Mouse (Mus musculus) intestine, embryonic 15.5 days (tissue): ENCODE measurements around the gene Agap1. TPM values are rescaled to one million over a fixed set of nuclear protein-coding genes. Genes with fewer than 3 reads are reported as not detected.

Experiments used
- ATAC-seq: fragments of 200-750 bp; cut with Nextera tagmentation; 2 replicates; pipeline ENCODE4 v1.8.0; 2017; ENCODE audit warnings: moderate TSS enrichment, moderate library complexity
- H3K27ac ChIP-seq: fragments of 300-500 bp; sonication (generic); 2 replicates; pipeline ENCODE4 v1.5.1; 2015; ENCODE audit warnings: mild to moderate bottlenecking, inconsistent platforms
- H3K27me3 ChIP-seq: fragments of 300-500 bp; sonication (generic); replicated peaks from 2 replicates; pipeline ENCODE4 v1.6.1; 2015; ENCODE audit warnings: inconsistent platforms
- H3K36me3 ChIP-seq: fragments of 300-500 bp; sonication (generic); 2 replicates; pipeline ENCODE4 v1.6.1; 2015; ENCODE audit warnings: inconsistent platforms
- H3K4me1 ChIP-seq: fragments of 300-500 bp; sonication (generic); replicated peaks from 2 replicates; pipeline ENCODE4 v1.6.1; 2015; ENCODE audit warnings: inconsistent platforms
- H3K4me2 ChIP-seq: fragments of 300-500 bp; sonication (generic); replicated peaks from 2 replicates; pipeline ENCODE4 v1.6.1; 2015; ENCODE audit warnings: mild to moderate bottlenecking, inconsistent platforms
- H3K4me3 ChIP-seq: fragments of 300-500 bp; sonication (generic); replicated peaks from 2 replicates; pipeline ENCODE4 v1.5.1; 2015; ENCODE audit warnings: inconsistent platforms
- H3K9ac ChIP-seq: fragments of 300-500 bp; sonication (generic); 2 replicates; pipeline ENCODE4 v1.6.1; 2015; ENCODE audit warnings: inconsistent platforms
- H3K9me3 ChIP-seq: fragments of 300-500 bp; sonication (generic); 2 replicates; pipeline ENCODE4 v1.6.1; 2016; ENCODE audit warnings: inconsistent platforms
- WGBS: fragments of 180-500 bp; shearing (Covaris S2); methylation state at CpG from one replicate; pipeline ENCODE4 v1.1.7; 2015; 5-methylcytosine and 5-hydroxymethylcytosine counted together
- polyA plus RNA-seq: library from polyadenylated mRNA; unstranded; fragments of >200 nt; fragmentation: Nextera tagmentation; extraction: Ambion mirVana; gene quantifications from 2 replicates; pipeline ENCODE4 v1.2.1, GENCODE M21; 2015

Gene Agap1
- polyA plus RNA-seq, 1 experiment from 2014 or later: 9.4 TPM

DNA sequence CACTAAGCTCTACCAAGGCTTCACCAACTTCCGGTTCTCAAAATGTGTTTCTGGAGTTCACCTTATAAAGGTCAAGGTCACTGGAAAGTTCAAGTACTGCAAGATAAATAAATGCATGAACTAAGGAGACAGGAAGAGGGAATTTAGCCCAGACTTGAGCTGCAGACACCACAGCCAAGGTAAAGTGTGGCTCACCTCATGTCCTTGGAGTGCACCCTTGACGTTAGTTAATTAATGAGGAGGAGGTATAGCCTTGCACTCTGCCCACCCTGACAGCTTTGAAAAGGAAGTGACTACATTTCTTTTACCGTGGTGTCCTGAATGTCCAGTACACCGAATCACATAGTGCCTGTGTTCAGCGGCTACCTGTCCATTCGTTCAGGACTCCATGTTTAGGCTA lies 15.3 kb upstream of the Agap1 start:
- H3K4me3 ChIP-seq: no peak overlapping the region
- no peak overlapping the region for H3K4me2 ChIP-seq
- 58% methylated on average over 6 of the region's 6 CpGs for WGBS
- no peak for ATAC-seq
- no peaks in the 10 kb centered on the region for H3K9me3 ChIP-seq
- H3K27me3 ChIP-seq: no peaks in the 10 kb centered on the region
- no peak overlapping the region for H3K9ac ChIP-seq
- no peaks in the 10 kb centered on the region for H3K36me3 ChIP-seq
- H3K27ac ChIP-seq: no peak overlapping the region
- no peaks in the 10 kb centered on the region for H3K4me1 ChIP-seq

DNA sequence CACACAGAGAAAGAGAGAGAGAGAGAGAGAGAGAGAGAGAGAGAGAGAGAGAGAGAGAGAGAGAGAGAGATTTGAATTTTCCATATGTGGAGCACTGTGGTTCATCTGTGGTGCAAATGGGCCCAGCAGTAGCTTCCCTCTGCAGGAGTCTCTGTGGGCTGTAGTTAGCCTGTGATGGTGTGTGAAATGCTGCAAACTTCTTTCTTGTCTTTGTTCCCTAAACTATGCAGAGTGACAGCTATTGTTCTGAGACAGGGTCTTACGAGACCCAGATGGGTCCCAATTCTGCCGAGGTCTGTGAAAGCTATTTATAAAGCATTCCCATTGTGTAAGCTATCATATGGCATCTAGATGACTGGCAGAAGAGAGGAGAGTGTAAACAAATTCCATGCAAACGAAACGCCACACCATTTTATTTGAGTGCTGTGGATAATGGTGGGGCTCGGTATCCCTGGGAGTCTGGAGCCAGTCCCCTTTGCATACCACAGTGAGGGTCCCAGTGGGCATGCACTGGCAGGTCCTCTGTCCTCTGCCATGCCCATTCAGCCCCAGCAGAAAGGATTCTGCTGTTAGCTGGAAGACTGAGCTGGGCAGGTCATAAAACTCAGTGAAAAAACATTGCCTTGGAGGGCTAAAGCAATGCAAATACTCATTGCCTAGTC lies 13.2 kb upstream of the Agap1 start:
- Histone ChIP-seq H3K4me3 (no peak overlapping the region), H3K36me3 (no peaks in the 10 kb centered on the region), H3K4me2 (no peak overlapping the region), H3K9me3 (no peaks in the 10 kb centered on the region), H3K9ac (no peak overlapping the region), H3K27ac (no peak overlapping the region), H3K27me3 (no peaks in the 10 kb centered on the region), H3K4me1 (no peaks in the 10 kb centered on the region)
- 17% methylated on average over 5 of the region's 5 CpGs for WGBS
- ATAC-seq: no peak

DNA sequence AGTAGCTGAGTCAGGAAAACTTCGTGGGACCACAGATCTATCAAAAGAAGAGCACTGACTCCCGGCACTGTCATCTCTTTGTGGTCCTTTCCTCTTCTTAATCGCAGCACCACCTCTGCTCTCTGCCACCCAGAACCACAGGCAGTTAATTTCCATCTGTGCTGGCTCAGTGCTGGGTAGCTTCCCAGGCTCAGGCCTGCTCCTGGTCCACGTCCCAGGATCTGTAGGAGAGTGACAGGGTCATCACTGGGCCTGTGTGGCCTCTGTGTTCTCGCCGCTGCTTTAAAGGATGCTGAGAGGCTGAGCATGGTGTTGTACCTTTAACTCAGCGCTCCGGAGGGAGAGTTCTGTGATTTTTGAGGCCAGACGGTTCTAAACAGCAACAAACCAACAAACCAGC lies 11.1 kb upstream of the Agap1 start:
- Histone ChIP-seq H3K9ac (no peak overlapping the region), H3K4me3 (no peak overlapping the region), H3K36me3 (no peaks in the 10 kb centered on the region), H3K4me1 (no peaks in the 10 kb centered on the region), H3K27me3 (no peaks in the 10 kb centered on the region), H3K27ac (no peak overlapping the region), H3K4me2 (no peak overlapping the region), H3K9me3 (no peaks in the 10 kb centered on the region)
- no peak for ATAC-seq
- 71% methylated on average over 9 of the region's 9 CpGs for WGBS

DNA sequence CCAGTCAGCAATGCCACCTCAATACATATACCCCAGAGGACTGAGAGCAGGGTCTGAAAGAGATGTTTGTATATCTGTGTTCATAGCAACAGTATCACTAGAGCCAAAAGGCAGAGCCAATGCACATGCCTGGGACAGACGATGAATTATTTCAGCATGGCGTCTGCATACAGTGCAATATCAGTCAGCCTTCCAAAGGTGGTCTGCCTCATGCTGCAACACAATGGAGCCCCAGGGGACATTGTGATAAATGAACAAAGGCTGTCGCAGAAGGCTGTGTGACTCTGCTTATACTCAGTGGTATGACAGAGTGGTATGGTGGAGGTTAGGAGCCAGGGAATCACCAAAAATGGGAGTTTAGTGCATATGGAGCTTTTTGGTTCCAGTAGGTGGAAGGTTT lies 10.6 kb upstream of the Agap1 start:
- H3K4me1 ChIP-seq: no peaks in the 10 kb centered on the region
- no peak overlapping the region for H3K4me3 ChIP-seq
- WGBS: 75% methylated on average over 3 of the region's 3 CpGs
- no peaks in the 10 kb centered on the region for H3K27me3 ChIP-seq
- H3K9ac ChIP-seq: no peak overlapping the region
- H3K4me2 ChIP-seq: no peak overlapping the region
- H3K36me3 ChIP-seq: no peaks in the 10 kb centered on the region
- H3K9me3 ChIP-seq: no peaks in the 10 kb centered on the region
- ATAC-seq: no peak
- H3K27ac ChIP-seq: no peak overlapping the region

DNA sequence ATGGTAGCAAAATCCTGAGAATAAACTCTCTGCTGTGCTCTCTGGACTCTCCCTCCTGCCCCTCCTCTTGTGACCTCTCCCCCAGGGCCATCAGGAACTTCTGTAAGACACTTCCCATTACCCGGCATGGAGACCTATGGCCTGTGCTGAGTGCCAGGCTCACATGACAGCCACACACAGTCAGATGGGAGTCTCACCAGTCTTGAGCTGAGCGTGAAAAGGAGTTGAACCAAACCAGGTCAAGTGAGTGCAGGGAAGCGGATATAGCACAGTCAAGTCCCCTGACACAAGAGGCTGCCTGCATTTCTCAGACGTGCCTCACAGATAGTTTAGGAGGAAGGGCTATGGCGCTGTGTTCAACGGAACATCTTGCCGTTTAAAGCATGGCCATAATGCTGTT lies 4.5 kb upstream of the Agap1 start:
- H3K36me3 ChIP-seq: no peaks in the 10 kb centered on the region
- no peak overlapping the region for H3K4me2 ChIP-seq
- no peaks in the 10 kb centered on the region for H3K27me3 ChIP-seq
- no peak overlapping the region for H3K4me3 ChIP-seq
- no peak for ATAC-seq
- 0 out of 2 replicates have a peak, but pooled peaks cover 4% of the 10 kb centered on the region for H3K4me1 ChIP-seq
- 77% methylated on average over 7 of the region's 7 CpGs for WGBS
- H3K9ac ChIP-seq: no peak overlapping the region
- H3K9me3 ChIP-seq: no peaks in the 10 kb centered on the region
- no peak overlapping the region for H3K27ac ChIP-seq

DNA sequence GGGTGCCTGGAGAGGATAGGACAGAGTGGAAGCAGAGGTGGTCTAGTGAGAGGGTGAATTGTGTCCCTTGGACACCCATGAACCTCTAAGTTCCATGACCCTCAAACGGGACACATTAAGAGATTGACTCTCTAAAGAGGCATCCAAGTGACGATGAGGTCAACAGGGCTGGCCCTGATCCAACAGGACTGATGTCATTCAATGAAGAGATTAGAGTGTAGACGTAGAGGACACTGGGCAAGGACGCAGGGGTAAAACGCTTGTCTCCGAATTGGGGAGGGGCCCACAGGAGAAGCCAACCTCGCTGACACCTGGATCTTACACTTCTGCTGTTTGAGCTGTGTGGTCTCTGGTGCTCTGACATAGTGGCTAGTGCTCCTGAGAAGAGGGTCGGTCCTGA lies 2.5 kb upstream of the Agap1 start:
- Histone ChIP-seq H3K4me2 (no peak overlapping the region), H3K9ac (no peak overlapping the region), H3K4me1 (peaks cover 20% of the 10 kb centered on the region), H3K27ac (no peak overlapping the region), H3K36me3 (no peaks in the 10 kb centered on the region), H3K27me3 (no peaks in the 10 kb centered on the region), H3K4me3 (no peak overlapping the region), H3K9me3 (no peaks in the 10 kb centered on the region)
- WGBS: 85% methylated on average over 8 of the region's 8 CpGs
- ATAC-seq: no peak

DNA sequence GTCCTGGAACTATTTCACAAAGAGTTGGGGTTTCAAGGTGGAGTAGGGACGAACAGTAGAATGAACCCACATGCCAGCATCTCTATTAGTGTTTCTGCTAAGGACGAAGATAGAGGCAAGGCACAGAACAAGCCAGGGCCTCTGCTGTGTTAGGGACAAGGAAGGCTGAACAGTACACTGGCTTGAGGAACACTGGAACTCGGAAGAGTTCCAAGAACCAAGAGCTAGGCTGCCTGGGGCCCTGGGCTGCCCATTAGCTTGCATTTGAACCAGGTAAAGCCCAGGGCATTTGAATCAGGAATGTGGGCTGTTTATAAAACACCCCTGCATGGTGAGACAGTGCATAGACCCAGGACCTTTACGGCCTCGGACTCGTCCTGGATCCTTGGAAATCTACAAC lies 940 bp upstream of the Agap1 start:
- no peaks in the 10 kb centered on the region for H3K9me3 ChIP-seq
- no peak for ATAC-seq
- H3K9ac ChIP-seq: peak overlapping the region; percentile 64
- H3K4me3 ChIP-seq: peak overlapping the region; percentile 82
- H3K36me3 ChIP-seq: no peaks in the 10 kb centered on the region
- H3K4me1 ChIP-seq: peaks cover 20% of the 10 kb centered on the region
- H3K27me3 ChIP-seq: no peaks in the 10 kb centered on the region
- 36% methylated on average over 6 of the region's 6 CpGs for WGBS
- no peak overlapping the region for H3K27ac ChIP-seq
- peak overlapping the region; percentile 94 for H3K4me2 ChIP-seq

DNA sequence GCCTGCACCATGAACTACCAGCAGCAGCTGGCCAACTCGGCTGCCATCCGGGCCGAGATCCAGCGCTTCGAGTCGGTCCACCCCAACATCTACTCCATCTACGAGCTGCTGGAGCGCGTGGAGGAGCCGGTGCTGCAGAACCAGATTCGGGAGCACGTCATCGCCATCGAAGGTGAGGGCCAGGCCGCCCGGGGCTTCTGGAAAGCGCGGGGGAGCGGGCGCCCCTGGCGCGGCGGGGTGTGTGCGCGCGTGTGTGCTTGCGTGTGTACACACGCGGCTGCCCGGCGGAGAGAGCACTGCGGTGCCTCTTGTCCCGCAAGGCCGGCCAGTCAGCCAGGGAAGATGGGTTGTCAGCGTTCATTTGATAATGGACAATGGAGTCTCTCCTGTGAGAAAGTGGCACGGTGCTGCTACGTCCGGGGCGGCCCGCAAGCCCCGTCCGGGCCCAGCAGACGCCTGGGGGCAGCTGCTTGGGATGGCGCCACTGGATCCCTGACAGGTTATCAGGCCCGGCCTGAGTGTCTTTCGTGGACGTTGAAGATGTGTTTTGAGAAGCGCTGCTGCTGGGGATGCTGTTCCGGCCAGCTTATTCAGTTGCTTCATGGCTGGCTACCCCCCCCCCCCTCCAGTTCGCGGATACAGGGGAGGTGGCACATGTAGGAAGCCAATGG lies 950 bp downstream of the Agap1 start:
- H3K4me3 ChIP-seq: peak overlapping the region; percentile 82
- H3K27me3 ChIP-seq: no peaks in the 10 kb centered on the region
- H3K27ac ChIP-seq: peak overlapping the region; percentile 85
- WGBS: under 1% methylated on average over 51 of the region's 51 CpGs
- peak overlapping the region; percentile 94 for H3K4me2 ChIP-seq
- H3K9ac ChIP-seq: peak overlapping the region; percentile 78
- H3K4me1 ChIP-seq: peaks cover 29% of the 10 kb centered on the region
- no peaks in the 10 kb centered on the region for H3K36me3 ChIP-seq
- no peaks in the 10 kb centered on the region for H3K9me3 ChIP-seq
- peak; percentile 8 for ATAC-seq

DNA sequence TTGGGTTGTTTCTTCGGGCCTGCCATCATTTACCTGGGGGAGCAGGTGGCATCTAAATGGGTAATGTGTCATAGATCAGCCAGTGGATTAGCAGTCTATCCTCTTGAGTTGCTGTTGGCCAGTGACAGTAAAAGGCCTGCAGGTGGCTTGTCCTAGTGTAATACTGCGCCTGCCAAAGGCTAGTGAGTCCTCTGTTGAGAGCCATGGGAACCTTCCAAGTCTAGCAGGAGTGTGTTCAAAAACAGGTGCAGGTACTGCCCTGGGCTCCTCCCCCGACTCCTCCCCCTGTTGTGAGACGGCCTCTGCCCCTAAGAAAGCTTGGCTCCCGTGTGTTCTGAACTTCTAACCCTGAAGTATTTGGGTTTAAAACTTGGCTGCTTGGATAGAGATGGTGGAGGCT lies 1.9 kb downstream of the Agap1 start:
- no peak for ATAC-seq
- H3K9ac ChIP-seq: peak overlapping the region; percentile 78
- H3K4me2 ChIP-seq: peak overlapping the region; percentile 94
- no peaks in the 10 kb centered on the region for H3K36me3 ChIP-seq
- H3K4me3 ChIP-seq: peak overlapping the region; percentile 82
- peaks cover 36% of the 10 kb centered on the region for H3K4me1 ChIP-seq
- no peaks in the 10 kb centered on the region for H3K27me3 ChIP-seq
- WGBS: 29% methylated on average over 5 of the region's 5 CpGs
- no peaks in the 10 kb centered on the region for H3K9me3 ChIP-seq
- no peak overlapping the region for H3K27ac ChIP-seq

DNA sequence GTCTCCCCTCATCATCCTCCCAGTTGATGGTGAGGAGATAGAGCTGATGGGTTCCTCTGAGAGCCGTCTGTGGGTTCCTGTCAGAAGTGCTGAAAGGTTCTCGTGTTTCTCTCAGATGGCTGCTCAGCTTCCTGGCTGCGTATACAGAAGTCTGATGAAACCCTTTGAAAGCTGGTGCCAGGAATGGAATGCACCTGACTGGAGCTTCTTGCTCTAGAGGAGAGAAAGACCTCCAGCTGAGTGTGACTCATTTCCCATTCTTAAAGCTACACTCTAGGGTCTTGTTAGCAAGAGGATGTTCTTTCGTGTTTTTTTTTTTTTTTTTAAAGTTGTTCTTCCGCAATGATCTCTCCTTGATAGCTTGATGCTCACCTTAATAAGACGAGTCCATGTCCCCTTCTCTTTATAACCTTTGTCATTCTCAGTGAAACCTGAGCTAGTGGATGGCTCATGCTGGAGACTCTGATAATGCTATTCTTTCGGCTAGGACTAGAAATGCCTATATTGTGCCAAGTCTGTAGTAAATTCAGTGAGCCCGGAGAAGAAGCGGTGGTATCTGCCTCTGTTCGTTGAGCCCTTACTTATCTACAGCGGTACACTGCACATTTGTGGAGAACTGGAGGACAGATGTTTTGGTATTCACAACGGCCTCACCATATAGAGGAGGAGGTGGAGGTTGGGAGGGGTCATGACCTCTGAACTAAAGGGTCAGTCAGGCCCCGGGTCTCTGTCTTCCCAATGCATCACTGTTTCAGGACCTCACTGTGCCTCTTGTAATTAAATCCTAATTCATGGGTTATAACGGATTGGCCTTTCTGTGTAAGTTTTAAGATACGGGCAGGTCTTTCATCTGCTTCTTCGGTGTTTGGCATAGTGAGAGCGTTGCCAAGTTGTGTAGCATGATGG lies 2.8 kb downstream of the Agap1 start:
- no peak overlapping the region for H3K27ac ChIP-seq
- no peak overlapping the region for H3K9ac ChIP-seq
- WGBS: 65% methylated on average over 17 of the region's 17 CpGs
- peak overlapping the region; percentile 94; the same call in 1 of the 2 replicates for H3K4me2 ChIP-seq
- no peak for ATAC-seq
- H3K27me3 ChIP-seq: no peaks in the 10 kb centered on the region
- peaks cover 36% of the 10 kb centered on the region for H3K4me1 ChIP-seq
- H3K9me3 ChIP-seq: no peaks in the 10 kb centered on the region
- H3K36me3 ChIP-seq: no peaks in the 10 kb centered on the region
- no peak overlapping the region for H3K4me3 ChIP-seq

DNA sequence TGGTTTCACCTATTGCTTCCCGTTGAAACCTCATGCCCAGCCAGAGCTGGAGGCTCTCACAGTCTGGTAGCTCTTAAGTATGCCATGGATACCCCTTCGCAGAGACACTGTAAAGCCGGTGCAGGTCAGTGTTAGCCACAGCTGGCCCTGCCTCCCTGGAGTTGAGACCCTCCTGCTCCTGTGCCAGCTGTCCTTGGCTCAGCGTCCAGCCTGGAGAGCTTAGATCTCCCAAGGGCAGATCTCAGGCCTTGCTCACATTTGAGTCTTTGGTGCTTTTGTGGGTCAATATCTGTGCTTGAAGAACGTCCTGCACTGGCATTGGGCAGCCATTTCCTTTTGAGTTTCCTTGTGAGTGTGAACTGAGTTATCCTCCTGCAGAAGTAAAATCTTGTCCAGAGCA lies 7.3 kb downstream of the Agap1 start:
- Histone ChIP-seq H3K9me3 (no peaks in the 10 kb centered on the region), H3K4me1 (peaks cover 47% of the 10 kb centered on the region), H3K27me3 (no peaks in the 10 kb centered on the region), H3K4me2 (no peak overlapping the region), H3K4me3 (no peak overlapping the region), H3K36me3 (no peaks in the 10 kb centered on the region), H3K9ac (no peak overlapping the region), H3K27ac (no peak overlapping the region)
- WGBS: 75% methylated on average over 5 of the region's 5 CpGs
- ATAC-seq: no peak

DNA sequence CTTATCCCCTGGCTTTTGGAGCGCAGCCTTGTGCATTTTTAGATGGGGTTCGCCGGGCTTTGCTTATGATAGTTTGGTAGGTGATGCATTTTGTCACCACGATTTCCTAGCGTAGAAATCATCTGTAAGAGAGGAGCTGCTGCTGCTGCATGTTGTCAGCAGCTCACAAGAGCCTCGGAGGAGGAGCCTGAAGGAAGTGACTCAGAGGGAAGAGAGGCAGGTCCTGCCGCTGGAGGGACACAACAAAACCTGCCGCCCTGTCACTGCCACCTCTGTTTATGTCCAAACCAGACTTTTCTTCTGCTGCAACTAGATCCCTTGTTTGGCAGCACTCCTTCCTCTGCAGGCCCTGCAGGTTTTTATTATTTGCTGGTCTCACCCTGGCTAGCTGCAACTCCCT lies 8.5 kb downstream of the Agap1 start:
- H3K4me2 ChIP-seq: 0 out of 2 replicates have a peak overlapping the region, but pooled peaks have one; percentile 7
- ATAC-seq: no peak
- H3K27ac ChIP-seq: 0 out of 2 replicates have a peak overlapping the region, but pooled peaks have one; percentile 22
- no peaks in the 10 kb centered on the region for H3K36me3 ChIP-seq
- H3K27me3 ChIP-seq: no peaks in the 10 kb centered on the region
- H3K9ac ChIP-seq: no peak overlapping the region
- peaks cover 57% of the 10 kb centered on the region for H3K4me1 ChIP-seq
- no peaks in the 10 kb centered on the region for H3K9me3 ChIP-seq
- WGBS: 20% methylated on average over 8 of the region's 8 CpGs
- no peak overlapping the region for H3K4me3 ChIP-seq
